Mouse (Mus musculus) CD4-positive, CD25-positive, alpha-beta regulatory T cell, adult 2 months (primary cell): ENCODE results near the gene Tbx3.

Experiments used
- DNase-seq: peaks from one replicate; pipeline ENCODE4 v3.0.0-alpha.2; 2012; ENCODE audit warnings: low read depth, low spot score

Gene Tbx3

DNA sequence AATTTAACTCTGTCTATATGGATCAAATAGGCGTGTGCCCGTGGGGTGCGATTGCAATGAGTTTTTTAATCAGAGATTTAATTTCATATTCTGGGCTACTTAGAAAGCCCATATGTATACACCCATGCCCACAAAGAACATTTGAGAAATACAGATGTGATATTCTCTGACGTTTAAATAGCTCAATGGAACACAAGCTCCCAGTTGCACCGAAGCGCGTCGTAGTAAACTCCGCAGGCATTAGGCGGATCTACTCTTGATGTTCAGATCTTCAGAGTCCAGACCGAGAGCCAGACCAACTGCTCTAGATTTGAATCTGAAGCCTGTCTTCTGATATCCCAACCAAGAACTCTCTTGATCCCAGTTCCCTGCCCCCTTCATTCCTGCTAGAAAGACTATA lies 9.0 kb upstream of the Tbx3 start:
- no peak for DNase-seq

DNA sequence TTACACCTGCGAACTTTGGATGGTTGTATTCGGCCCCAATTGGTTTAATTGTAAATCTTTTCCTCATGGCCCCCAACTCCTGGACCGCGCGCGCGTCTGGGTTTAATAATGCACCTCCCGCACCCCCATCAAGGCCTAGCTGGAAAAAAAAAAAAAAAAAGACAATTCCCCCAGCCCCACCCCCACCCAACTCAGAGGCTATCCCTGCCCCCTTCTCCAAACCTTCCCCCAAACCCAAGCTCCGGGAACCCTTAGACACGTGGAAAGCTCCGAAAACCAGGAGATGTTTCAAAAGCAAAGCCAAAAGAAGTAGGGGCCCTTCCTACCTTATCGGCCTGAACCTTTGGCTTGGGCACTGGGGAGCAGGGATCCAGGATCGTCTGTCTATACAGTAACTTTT lies 8.1 kb upstream of the Tbx3 start:
- no peak for DNase-seq

DNA sequence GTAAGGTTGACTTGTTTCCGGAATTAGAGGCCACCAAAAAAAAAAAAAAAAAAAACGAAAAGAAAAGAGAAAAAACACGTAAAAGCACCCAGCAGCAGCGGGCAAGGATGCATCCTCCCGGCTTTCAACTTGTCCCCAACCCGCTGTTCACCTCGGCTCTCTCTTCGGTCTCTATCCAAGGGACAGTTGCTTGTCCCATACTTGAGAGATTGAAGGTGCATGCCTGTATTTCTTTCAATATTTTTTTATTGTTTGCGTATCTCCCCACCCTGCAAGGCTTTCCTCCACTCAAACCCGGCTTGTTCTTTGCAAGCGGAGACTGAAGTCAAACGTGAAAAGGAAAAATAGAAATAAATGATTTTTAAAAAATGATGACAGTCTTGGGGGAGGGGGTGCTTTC lies 7.7 kb upstream of the Tbx3 start:
- DNase-seq = no peak

DNA sequence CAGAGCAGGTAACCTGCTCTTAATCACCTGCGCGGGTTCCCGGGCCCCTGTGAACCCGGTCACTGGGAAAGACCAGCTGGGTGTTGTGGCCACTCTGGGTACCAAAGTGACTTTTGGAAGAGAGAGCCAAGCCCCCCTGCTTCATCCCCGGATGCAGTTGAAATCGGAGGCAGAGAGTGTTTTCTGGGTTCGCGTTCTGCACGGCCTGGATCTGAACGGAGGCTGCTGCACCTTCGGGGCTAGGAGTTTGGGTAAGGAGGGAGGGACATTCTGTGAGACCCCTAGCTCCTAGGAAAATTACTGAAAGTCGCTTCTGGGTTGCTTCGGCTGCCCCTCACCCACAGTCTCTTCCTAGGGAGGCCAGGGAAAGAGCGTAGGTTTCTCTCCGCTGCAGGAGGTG lies 7.2 kb upstream of the Tbx3 start:
- no peak for DNase-seq

DNA sequence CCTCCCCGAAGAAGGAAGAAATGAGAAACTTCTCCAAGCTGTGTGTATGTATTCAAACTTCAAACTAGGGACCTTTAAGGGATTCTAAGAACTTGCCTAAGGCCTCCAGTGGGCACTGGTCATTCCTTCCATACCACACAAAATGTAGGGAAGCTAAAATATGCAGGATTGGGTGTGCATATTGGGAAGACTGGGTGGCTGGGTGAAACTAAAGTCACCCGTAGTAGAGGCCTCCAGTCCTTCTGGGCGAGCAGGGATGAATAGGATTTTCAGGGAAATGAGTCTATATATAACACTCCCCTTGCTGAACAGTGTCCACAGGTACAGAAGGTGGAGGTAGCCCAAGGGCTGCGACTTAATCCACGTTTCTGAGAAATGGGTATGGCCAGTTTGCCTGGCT lies 6.7 kb upstream of the Tbx3 start:
- no peak for DNase-seq

DNA sequence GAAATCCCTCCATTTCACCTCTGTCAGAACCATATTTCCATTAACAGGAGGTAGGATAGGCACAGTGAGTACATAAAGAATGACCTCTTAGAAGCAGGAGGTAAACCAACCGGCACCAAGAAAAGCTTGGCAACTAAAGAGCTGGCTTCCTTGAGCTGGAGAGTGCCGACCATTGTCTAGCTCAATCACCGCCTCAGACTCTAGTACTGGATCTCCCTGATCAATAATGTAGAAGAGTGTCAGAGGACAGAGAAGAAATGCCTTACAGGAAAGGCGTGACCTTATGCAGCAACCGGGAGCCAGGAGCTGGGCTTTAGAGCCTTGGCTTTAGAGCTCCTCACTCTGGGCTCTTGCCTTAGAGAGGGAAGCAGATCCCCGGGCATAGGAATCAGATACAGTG lies 4.7 kb upstream of the Tbx3 start:
- no peak for DNase-seq

DNA sequence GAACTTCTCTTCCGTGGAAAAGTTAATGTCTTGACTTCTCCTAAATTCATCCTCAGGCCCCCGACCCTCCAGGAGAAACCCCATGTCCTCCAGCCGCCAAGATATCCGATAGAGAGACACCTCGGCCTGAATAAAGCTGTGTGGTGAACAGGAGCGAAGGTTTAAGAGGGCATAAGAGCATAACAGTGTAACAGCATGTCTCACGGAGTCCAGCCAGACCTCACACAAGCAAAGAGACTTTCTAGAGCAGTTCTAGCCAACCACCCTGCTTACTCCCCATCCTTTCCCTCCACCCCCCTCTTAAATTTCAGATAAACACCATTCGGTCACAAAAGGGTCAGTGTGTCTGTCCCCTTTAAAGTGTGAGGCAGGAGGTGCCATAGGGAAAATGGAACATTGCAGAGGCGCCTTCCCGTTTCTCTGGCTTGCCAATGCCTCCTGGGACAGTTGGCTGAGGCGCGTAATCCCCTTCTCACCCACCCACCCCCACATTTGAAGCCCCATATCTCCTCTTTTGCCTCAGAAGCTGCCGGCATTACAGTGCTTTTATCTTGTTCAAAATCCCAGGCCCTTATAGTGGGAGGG lies 3.0 kb upstream of the Tbx3 start:
- DNase-seq = no peak

DNA sequence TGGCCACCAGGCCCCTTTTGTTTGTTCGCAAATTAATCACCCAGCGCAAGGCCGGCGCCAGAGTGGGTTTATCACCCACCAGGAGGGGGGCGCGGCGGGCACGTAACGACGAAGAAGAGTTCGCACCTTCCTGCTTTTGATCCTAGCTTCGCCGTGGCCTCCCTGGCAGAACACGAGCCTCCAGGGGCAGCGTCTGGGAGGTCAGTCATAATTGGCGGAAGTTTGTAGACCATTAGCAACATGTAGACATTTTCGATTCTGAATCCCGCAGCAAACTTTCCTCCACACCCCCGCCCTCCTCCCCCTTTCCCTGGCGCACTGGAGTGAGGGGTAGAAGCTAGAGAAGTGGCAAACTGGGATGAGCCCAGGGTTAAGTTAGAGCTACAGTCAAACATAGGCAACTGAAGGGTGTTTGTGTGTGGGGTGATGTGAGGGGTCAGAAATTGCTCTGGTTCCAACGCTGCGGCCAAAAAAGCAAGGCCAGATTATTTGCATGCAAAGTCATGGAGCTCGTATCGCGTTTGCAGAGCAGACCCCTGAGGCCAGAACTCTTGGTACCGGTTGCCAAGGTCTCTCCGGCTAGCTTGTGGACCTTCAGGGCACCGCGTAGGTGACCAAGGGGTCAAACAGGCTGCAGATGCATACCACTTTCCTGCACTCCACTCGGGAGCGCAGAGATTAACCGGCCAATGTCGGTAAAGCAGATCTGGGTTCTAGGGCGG lies 2.1 kb upstream of the Tbx3 start:
- no peak for DNase-seq

DNA sequence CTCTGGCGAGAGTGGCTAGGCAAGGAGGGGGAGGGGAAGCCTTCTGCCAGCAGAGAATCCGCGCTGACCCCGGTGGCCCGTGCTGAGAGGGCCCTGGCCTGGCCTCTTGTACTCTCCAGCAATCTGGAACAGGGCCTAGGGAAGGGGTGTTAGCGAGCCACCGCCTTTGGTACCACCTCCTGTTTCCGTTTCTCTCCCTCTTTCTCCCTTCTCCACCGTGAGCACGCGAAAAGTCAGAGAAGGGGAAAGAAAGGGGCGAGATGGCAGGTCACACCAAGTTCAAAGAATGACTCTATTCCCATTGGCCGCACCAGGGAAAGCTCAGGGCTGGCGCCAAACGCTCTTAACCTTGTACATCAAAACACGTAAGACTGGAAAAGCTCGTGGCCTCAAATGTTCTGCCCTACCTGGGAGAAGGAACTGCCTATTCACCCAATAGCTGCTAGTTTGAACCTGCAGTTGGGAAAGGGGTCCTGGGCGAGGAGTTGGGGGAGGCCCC lies 1.5 kb upstream of the Tbx3 start:
- DNase-seq = no peak

DNA sequence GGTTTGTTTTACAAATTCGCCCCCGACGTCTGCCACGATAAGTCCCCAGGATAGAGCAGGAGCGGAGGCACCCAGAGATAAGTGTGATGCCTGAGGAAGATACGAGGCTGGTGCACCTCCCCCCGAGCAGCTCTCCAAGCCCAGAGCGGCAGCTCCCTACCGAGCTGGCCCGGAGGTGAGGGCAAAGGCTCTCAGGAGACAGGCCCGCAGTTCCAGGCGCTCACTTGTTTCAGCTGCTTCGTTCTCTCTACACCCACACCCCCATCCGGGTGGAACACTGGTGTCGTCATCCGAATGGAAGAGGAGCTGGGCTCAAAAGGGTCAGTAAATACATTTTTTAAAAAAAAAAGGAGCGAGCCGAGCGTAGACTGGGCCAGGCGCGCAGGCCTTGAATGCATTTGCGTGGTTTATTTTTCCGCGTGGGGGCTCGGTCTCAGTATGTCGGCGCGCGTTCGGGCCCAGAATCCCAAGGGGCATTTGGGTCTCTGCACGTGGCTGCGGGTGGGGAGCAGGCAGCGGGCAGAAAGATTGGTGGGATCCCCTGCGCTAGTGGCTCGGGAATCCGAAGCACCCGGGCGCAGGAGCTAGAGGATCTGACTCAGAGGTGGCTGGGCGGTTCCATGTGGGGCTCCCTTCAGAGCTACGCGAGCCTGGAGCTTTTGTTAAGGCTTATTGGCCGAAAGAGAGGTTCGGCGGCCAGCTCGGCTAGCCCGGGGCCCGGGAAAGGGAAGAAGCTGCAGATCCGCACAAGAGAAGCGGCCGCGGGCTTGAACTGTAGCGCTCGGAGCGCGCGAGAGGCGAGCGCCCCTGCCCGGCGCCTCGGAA lies 516 bp upstream of the Tbx3 start:
- DNase-seq = no peak

DNA sequence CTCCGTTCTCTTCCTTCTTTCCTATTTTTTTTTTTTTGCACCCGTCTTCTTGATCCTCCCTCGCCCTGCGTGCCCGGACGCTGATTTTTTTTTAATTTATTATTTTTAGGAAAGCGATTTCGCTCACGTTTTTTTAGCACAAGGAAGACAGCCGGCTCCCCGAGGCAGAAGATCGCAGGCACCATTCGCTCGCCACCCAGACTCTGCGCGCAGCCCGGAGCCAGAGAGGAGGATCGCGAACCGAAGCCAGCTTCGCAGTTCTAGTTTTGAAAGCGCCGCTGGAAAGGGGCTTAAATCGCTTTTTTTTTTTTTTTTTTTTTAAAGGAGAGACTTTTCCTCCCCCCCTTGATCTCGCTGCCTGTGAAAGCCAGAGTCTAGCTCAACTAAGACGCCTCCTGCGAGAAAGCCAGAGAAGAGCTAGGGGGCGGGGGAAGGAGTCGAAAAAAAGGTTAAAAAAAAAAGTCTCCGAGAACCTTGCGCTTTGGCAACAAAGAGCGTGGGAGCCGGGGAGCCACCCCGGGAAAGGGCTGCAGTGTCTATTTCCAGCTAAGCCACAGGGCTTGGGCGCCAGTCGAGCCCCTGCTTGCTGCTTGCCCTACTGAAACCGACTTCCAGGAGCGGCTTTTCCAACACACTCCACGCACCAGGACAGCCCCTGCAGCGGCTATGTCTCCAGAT lies 794 bp downstream of the Tbx3 start:
- DNase-seq = no peak

DNA sequence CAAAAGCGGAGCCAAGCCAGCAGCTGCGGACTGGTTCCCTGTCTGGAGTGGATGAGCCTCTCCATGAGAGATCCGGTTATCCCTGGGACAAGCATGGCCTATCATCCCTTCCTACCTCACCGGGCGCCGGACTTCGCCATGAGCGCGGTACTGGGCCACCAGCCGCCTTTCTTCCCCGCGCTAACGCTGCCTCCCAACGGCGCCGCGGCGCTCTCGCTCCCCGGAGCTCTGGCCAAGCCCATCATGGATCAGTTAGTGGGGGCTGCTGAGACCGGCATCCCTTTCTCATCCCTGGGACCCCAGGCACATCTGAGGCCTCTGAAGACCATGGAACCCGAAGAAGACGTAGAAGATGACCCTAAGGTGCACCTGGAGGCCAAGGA lies 1.5 kb downstream of the Tbx3 start:
- DNase-seq = no peak

DNA sequence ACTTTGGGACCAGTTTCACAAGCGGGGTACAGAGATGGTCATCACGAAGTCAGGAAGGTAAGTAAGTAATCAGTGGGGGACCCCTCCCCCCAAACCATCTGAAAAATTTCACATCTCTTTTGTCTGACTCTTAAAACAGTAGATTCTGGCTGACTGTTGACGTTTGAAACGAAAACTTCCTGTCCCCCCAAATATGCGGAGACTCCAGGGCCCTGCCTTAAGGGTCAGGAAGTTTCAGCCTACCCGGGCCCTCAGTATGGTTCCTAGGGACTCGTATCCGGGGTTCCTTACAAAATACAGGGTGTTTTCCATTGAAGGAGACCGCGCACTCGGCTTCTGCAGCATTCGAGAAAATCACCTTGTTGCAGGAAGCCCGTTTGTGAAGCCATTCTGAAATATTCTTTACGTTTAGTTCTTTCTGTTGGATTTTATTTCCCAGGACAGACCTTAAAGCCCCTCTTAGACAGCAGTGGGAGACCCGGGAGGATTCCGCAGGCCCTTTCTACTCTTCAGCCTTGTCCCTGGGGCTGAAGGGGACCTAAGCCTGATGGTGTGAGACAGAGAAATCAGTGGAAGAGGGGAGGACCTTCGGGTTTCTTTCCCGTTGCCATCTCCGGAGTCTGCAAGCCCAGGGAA lies 2.0 kb downstream of the Tbx3 start:
- no peak for DNase-seq

DNA sequence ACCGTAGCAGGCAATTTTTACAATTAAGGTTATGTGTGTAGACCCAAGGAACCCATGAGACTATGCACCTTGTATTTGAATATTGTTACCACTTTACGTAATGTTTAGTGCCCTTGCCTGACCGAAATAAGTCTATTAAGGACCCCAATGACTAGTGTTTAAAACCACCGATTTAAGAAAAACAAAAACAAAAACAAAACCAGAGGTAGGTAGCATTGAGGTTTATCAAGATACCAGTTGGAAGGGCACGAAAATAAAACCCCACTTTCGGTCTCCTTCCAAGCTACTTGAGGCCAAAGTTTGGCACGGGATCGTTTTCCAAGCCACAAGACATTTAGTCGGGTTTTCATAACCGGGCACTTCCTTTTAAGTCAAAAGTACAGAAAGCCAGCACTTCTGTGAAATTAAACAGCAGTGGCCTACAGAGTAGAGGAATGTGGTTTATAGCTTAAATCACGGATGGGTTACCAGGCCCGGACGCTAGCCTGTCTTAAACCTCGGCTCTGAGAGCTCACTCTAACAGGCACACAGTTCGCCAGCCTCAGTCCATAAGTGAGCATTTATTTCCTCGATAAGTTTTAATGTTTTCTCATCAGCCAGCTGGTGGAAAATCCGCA lies 2.6 kb downstream of the Tbx3 start:
- no peak for DNase-seq

DNA sequence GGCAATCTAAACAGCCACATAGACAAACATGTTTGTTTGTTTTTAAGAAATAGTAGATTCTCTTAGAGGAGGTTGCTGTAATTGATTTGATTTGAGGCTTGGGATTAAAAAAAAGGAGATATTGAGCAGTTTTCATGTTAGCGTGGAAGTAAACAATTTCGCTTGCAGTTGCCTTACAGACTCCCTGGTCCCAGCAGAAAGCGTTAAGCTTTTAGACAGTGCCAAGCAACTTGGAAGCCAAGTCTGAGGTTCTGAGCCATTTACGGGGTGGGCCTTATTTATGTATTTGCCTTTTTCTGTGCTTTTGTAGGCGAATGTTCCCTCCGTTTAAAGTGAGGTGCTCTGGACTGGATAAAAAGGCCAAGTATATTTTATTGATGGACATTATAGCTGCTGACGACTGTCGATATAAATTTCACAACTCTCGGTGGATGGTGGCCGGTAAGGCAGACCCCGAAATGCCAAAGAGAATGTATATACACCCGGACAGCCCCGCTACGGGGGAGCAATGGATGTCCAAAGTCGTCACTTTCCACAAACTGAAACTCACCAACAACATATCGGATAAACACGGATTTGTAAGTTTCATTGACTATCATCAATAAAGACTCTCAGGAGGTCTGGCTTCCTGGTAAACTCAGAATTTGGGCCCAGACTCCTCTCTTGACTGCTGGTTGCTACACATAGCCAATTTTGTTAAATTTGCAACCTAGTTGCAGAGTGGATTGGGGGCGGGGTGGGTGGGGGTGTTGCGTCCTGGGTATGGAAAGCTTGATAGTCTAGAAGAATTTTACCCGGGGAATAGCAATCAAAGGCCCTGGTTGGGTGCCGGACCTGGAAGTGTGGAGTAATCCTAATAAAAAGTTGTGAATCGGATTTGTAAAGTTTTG lies 3.5 kb downstream of the Tbx3 start:
- no peak for DNase-seq

DNA sequence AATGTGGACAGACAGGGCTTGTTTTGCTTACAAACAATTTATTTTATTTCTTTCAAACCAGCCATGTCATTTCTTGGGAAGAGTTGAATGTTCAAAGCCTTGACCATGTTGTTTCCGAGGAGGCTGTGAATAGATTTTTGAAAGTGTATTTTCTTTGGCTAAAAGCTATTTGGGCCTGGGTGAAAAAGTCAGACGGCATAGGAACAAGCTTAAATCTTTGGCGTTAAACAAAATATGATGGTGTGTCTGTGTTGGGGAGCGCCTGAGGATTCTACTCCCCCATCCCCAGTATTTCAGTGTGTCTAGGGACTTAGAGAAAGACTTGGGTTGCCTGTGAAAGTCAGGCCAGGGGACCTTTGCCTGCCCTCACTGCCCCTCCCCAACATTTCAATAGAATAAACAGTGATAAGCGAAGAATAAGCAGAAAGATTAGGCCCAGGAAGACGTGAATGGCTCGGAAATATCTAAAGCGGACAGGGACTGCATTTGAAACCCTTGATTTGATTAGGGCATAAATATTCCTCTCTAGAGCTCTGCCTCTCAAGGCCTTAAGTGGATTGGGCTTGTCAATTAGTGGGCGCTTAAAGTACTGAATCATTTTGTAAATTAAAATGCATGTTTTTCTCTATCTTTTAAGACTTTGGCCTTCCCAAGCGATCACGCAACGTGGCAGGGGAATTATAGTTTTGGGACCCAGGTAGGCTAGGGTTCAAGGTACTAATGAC lies 4.3 kb downstream of the Tbx3 start:
- DNase-seq = no peak

DNA sequence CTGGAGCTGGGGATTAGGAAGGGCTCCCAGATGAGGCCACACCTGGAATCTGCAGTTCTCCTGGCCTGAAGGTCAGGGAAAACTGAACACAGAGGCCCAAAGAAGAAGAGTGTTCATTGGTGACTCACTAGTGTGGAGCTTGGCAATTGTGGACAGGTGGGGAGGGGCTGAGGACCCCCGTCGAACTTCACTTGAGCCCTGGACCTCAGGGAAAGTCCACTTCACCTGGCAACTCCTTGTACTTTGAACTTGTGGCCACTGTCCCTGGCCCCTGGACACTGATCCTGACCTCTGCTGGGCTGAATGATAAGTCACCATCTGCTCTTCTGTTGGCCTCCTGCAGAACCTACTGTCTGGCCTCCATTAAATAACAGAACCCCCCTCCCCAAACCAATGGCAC lies 5.8 kb downstream of the Tbx3 start:
- no peak for DNase-seq

DNA sequence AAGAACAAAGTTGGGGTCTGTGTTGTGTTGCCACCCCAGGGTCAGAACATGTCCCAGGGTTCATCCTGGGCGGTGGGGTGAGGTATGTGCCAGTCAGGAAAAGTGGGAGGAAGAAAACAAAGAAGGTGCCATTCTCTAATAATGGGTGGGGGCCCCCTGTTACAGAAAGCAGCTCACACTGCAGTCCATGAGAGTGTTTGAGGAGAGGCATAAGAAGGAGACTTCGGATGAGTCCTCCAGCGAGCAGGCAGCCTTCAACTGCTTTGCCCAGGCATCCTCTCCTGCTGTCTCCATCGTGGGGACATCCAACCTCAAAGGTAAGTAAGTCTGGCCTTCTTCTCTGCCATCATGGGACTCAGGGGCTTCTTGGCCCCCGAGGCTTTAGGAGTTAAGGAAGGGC lies 8.0 kb downstream of the Tbx3 start:
- DNase-seq = no peak

DNA sequence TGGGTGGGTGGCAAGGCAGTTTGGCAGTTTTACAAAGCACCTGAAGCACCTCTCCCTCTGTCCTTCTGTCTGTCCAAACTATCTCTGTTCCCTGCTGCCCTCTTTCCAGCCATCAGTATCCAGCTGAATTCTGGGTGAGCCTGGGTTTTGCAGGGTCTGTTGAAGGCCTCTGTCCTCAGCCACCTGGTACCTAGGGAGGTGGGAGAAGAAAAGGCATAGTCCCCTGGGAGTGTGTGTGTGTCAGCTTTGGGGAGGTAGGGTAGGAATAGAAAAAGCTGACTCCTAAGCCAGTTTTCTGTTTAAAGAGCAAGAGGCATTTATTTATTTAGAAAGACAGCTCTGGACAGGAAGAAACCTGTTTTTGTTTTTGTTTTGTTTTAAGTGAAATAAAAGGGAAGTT lies 8.6 kb downstream of the Tbx3 start:
- no peak for DNase-seq
